ENCODE assay signal across 19 mouse cellular contexts in the genomic region with DNA sequence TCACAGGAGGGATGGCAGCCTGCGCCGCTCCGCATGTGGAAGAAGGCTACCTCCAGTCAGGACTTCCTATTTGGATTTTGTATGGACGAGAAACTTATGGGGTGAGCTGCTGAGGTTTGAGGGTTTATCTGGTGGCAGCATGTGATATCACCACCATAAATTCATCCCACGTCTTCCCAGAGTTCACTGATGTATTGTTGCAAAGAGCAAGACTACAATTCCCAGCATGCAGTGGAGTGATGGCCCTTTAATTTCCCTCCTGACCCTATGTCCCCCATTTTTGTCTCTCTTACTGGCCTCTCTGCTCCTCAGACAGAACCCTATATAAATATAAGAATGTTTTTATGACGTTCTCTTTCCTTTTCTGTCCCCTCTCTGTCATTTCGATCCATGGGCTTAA. TPM values are rescaled to one million over a fixed set of nuclear protein-coding genes. Genes with fewer than 3 reads are reported as not detected.
DNase-seq lines count a peak whose midpoint lies in the region; TF ChIP-seq lines count a peak whose summit lies in the region.
"Had no signal": no experiment of that assay in that cellular context is flagged by ENCODE, and none has a peak within 500 bp of the region (broad histone marks: within the 10 kb centered on the region; RNA-seq: fewer than 3 reads in every experiment).

No protein-coding gene starts in this region.

- TF ChIP-seq CTCF in E14TG2a.4 (conservative IDR thresholded peaks at IDR 0.05; ENCODE audit: low read length): no peak

- H3K4me3 ChIP-seq in E14TG2a.4 (replicated peaks; ENCODE audit: low read length): peak overlapping the region; percentile 74; the same call in 1 of the 2 replicates
- no peak overlapping the region for H3K4me3 ChIP-seq in ES-E14 (ENCODE audit: insufficient read depth in 1 of 2, low read depth in 1 of 2, low read length in 2 of 2, poor library complexity in 1 of 2, severe bottlenecking in 1 of 2)
- H3K4me3 ChIP-seq: embryonic facial prominence, embryonic 10.5 days; embryonic facial prominence, embryonic 12.5 days; forebrain, embryonic 13.5 days; forebrain, embryonic 15.5 days had no signal

- H3K9me3 ChIP-seq in E14TG2a.4 (ENCODE audit: low read length): no peaks in the 10 kb centered on the region
- H3K9me3 ChIP-seq in ES-E14 (ENCODE audit: control insufficient read depth, insufficient read depth, low read depth, low read length): no peaks in the 10 kb centered on the region
- H3K9me3 ChIP-seq: embryonic facial prominence, embryonic 10.5 days; embryonic facial prominence, embryonic 12.5 days; forebrain, embryonic 13.5 days; forebrain, embryonic 15.5 days had no signal

- in situ Hi-C loops in ES-E14 (cut with MboI; ENCODE audit: low sequenced_read_pairs in 2 of 2, unreplicated experiment in 2 of 2): no loop called here

- H3K4me1 ChIP-seq in E14TG2a.4 (replicated peaks; ENCODE audit: low read depth, low read length) (peaks cover 30% of the 10 kb centered on the region), ES-E14 (ENCODE audit: control insufficient read depth in 2 of 2, insufficient read depth in 2 of 2, low read length in 2 of 2, poor library complexity in 1 of 2) (peaks cover 3 to 9% of the 10 kb centered on the region in 2 experiments; a peak in 1 of 4 replicates)

- no peak for DNase-seq in ES-E14 (ENCODE audit: low read depth, low spot score)
- DNase-seq in kidney, adult 18-20 months: no peak
- DNase-seq in spleen, postnatal 14 days (ENCODE audit: low spot score in 2 of 2): no peak
- DNase-seq in layer of hippocampus, adult 9-10 months (ENCODE audit: low spot score): no peak
- DNase-seq: adrenal gland, adult 8-10 months; adrenal gland, postnatal 14 days; adrenal gland, postnatal 36 days; cerebellum, adult 11-12 months; cerebellum, adult 2 months; cerebellum, adult 9-10 months; cerebellum, postnatal 10 days; cerebellum, postnatal 25 days; forebrain, postnatal 0 days had no signal

- H3K36me3 ChIP-seq in E14TG2a.4 (ENCODE audit: insufficient read depth, low read length) (no peaks in the 10 kb centered on the region), ES-E14 (ENCODE audit: control insufficient read depth, insufficient read depth, low read length, poor library complexity, severe bottlenecking) (no peaks in the 10 kb centered on the region)
- H3K36me3 ChIP-seq: embryonic facial prominence, embryonic 10.5 days; embryonic facial prominence, embryonic 12.5 days; forebrain, embryonic 15.5 days had no signal

- no peak overlapping the region for H3K27ac ChIP-seq in ES-E14 (ENCODE audit: insufficient read depth, low read depth, low read length, poor library complexity, severe bottlenecking)
- H3K27ac ChIP-seq: embryonic facial prominence, embryonic 12.5 days; forebrain, embryonic 13.5 days; forebrain, embryonic 15.5 days had no signal

- H3K27me3 ChIP-seq in E14TG2a.4 (ENCODE audit: insufficient read depth, low read length): peaks cover 60% of the 10 kb centered on the region

- H3K9ac ChIP-seq in ES-E14 (ENCODE audit: insufficient read depth, low read depth, low read length, poor library complexity, severe bottlenecking): no peak overlapping the region
- H3K9ac ChIP-seq: embryonic facial prominence, embryonic 12.5 days; forebrain, embryonic 13.5 days; forebrain, embryonic 15.5 days; forebrain, postnatal 0 days had no signal

TF ChIP-seq in ES-E14, 5 proteins besides CTCF, POLR2A, EP300 and RAD21:
- TF ChIP-seq HCFC1 (IDR thresholded peaks at IDR 0.05; ENCODE audit: borderline replicate concordance, insufficient read depth, low read length) (peak; percentile 61; the same call in 1 of the 2 replicates), ZC3H11A (IDR thresholded peaks at IDR 0.05; ENCODE audit: borderline replicate concordance, low read depth, low read length) (no peak)

RNA-seq across cellular contexts. Expression of gene Kdelr1, which starts 9.8 kb away (rescaled TPM):
- total RNA-seq in ES-E14 (2012; rRNA removed): 73.2 and 87.2 TPM in 2 replicates

RNA-seq across cellular contexts. Expression of gene Grin2d, which starts 15.4 kb away (rescaled TPM):
- 0.67 and 0.90 TPM in 2 replicates for total RNA-seq in ES-E14 (2012; rRNA removed)

RNA-seq across cellular contexts. Expression of gene Grwd1, which starts 32.1 kb away (rescaled TPM):
- 93.4 and 107 TPM in 2 replicates for total RNA-seq in ES-E14 (2012; rRNA removed)

RNA-seq across cellular contexts. Expression of gene Syngr4, which starts 33.7 kb away (rescaled TPM):
- 0.74 TPM in 1 of 2 replicates, not detected in the other for total RNA-seq in ES-E14 (2012; rRNA removed)
- total RNA-seq: adrenal gland, adult 18-20 months; forebrain, postnatal 0 days had no signal

RNA-seq across cellular contexts. Expression of gene Tmem143, which starts 33.9 kb away (rescaled TPM):
- 26.0 and 34.8 TPM in 2 replicates for total RNA-seq in ES-E14 (2012; rRNA removed)
